Comparison of ENCODE assay signal across 25 mouse cellular contexts in the genomic region with DNA sequence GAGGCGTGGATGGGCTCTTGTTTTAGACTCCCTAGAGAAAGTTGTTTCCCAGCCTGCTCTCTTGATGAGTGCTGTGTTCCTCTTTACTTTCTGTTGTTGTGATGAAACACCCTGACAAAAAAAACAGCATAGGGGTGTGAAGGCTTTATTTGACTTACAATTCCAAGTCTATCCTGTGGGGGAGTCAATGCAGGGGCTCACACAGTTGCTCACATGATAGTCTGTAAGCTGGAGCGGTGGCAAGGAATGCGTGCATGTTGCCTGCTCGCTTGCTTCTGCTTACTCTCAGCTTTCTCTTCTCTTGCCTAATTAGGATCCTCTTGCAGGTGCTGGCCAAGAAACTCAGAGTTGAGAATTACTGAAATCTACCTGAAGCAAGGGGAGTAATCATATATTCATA.
DNase-seq lines count a peak whose midpoint lies in the region; ATAC-seq and TF ChIP-seq lines count a peak whose summit lies in the region.
"Had no signal": no experiment of that assay in that cellular context is flagged by ENCODE, and none has a peak within 500 bp of the region (broad histone marks: within the 10 kb centered on the region; RNA-seq: fewer than 3 reads in every experiment).

No protein-coding gene starts in this region.

- no peaks in the 10 kb centered on the region for H3K27me3 ChIP-seq in liver, embryonic 14.5 days (ENCODE audit: control insufficient read depth, insufficient read depth, low read length)
- H3K27me3 ChIP-seq in liver, embryonic 11.5 days (replicated peaks; ENCODE audit: control insufficient read depth, insufficient read depth, low read length): no peaks in the 10 kb centered on the region
- no peaks in the 10 kb centered on the region for H3K27me3 ChIP-seq in ES-Bruce4 (ENCODE audit: control insufficient read depth, insufficient read depth, low read length, poor library complexity, severe bottlenecking)
- H3K27me3 ChIP-seq: hindbrain, embryonic 13.5 days; midbrain, embryonic 13.5 days; neural tube, embryonic 12.5 days had no signal

- H3K27ac ChIP-seq in liver, embryonic 14.5 days: no peak overlapping the region
- no peak overlapping the region for H3K27ac ChIP-seq in liver, embryonic 11.5 days (ENCODE audit: low read depth, low read length)
- H3K27ac ChIP-seq in ES-Bruce4 (ENCODE audit: insufficient read depth, low read length): peak overlapping the region; percentile 12; the same call in 1 of the 2 replicates
- peak overlapping the region; percentile 85 for H3K27ac ChIP-seq in bone marrow, adult 2 months (ENCODE audit: control insufficient read depth, insufficient read depth, low read depth, low read length, poor library complexity)
- H3K27ac ChIP-seq: forebrain, embryonic 10.5 days; hindbrain, embryonic 13.5 days; midbrain, embryonic 13.5 days; neural tube, embryonic 12.5 days had no signal

- no peak for TF ChIP-seq CTCF in liver, embryonic 14.5 days (IDR thresholded peaks at IDR 0.05; ENCODE audit: low read depth)
- TF ChIP-seq CTCF in ES-Bruce4 (IDR thresholded peaks at IDR 0.05; ENCODE audit: low read depth, low read length): no peak
- no peak for TF ChIP-seq CTCF in bone marrow, adult 2 months (IDR thresholded peaks at IDR 0.05; ENCODE audit: control insufficient read depth, insufficient read depth, low read length)

- no peak overlapping the region for H3K4me2 ChIP-seq in liver, embryonic 14.5 days (ENCODE audit: low read depth)
- no peak overlapping the region for H3K4me2 ChIP-seq in liver, embryonic 11.5 days
- H3K4me2 ChIP-seq: hindbrain, embryonic 13.5 days; midbrain, embryonic 13.5 days; neural tube, embryonic 12.5 days had no signal

- 0 out of 2 replicates have a peak, but pooled peaks have one; percentile 5 for TF ChIP-seq EP300 in liver, embryonic 14.5 days (IDR thresholded peaks at IDR 0.05; ENCODE audit: low read depth)
- TF ChIP-seq EP300 in ES-Bruce4 (IDR thresholded peaks at IDR 0.05; ENCODE audit: insufficient read depth, low read depth, low read length): no peak

- DNase-seq in liver, embryonic 14.5 days (ENCODE audit: low read depth in 3 of 3, low spot score in 3 of 3): no peak
- DNase-seq in liver, embryonic 11.5 days (ENCODE audit: low spot score): no peak
- no peak for DNase-seq in adrenal gland, postnatal 25 days
- no peak for DNase-seq in layer of hippocampus, adult 9-11 months
- DNase-seq: adrenal gland, postnatal 14 days; cerebellum, adult 11 months; cerebellum, adult 9-11 months; gastrocnemius, postnatal 36 days; kidney, adult 2 months; kidney, postnatal 10 days; layer of hippocampus, postnatal 36 days; retina, postnatal 1 day; right cerebral cortex, postnatal 25 days; spleen, adult 18-20 months; thymus, postnatal 14 days had no signal

- H3K9me3 ChIP-seq in liver, embryonic 14.5 days (ENCODE audit: control insufficient read depth, low read length): no peaks in the 10 kb centered on the region
- no peaks in the 10 kb centered on the region for H3K9me3 ChIP-seq in liver, embryonic 11.5 days (ENCODE audit: control insufficient read depth, low read length)
- no peaks in the 10 kb centered on the region for H3K9me3 ChIP-seq in ES-Bruce4 (replicated peaks; ENCODE audit: control insufficient read depth, insufficient read depth, low read length, poor library complexity, severe bottlenecking)
- H3K9me3 ChIP-seq: forebrain, embryonic 10.5 days; hindbrain, embryonic 13.5 days; midbrain, embryonic 13.5 days; neural tube, embryonic 12.5 days had no signal

- H3K9ac ChIP-seq in liver, embryonic 14.5 days (replicated peaks): no peak overlapping the region
- H3K9ac ChIP-seq in liver, embryonic 11.5 days (ENCODE audit: low read depth, low read length): no peak overlapping the region
- no peak overlapping the region for H3K9ac ChIP-seq in ES-Bruce4 (ENCODE audit: low read depth, poor library complexity, severe bottlenecking)
- H3K9ac ChIP-seq: hindbrain, embryonic 13.5 days; midbrain, embryonic 13.5 days; neural tube, embryonic 12.5 days had no signal

- no peak for TF ChIP-seq POLR2A in ES-Bruce4 (IDR thresholded peaks at IDR 0.05; ENCODE audit: insufficient read depth, low read length)
- no peak for TF ChIP-seq POLR2A in bone marrow, adult 2 months (IDR thresholded peaks at IDR 0.05; ENCODE audit: borderline replicate concordance, control insufficient read depth, low read depth, low read length)

- no peak overlapping the region for H3K4me3 ChIP-seq in liver, embryonic 14.5 days (ENCODE audit: insufficient read depth in 1 of 2, low read depth in 2 of 2, low read length in 2 of 2)
- H3K4me3 ChIP-seq in liver, embryonic 11.5 days (ENCODE audit: low read depth, low read length): no peak overlapping the region
- no peak overlapping the region for H3K4me3 ChIP-seq in ES-Bruce4 (ENCODE audit: low read depth, low read length)
- H3K4me3 ChIP-seq in bone marrow, adult 2 months (replicated peaks; ENCODE audit: control insufficient read depth, low read depth, low read length): no peak overlapping the region
- H3K4me3 ChIP-seq: forebrain, embryonic 10.5 days; hindbrain, embryonic 13.5 days; midbrain, embryonic 13.5 days; neural tube, embryonic 12.5 days had no signal

- no peak for ATAC-seq in liver, embryonic 14.5 days (ENCODE audit: insufficient read depth)
- no peak for ATAC-seq in liver, embryonic 11.5 days (replicated peaks; ENCODE audit: low FRiP score)
- peak; percentile 48 for ATAC-seq in megakaryocyte progenitor cell, adult 5-6 weeks (replicated peaks; ENCODE audit: poor library complexity)
- ATAC-seq: forebrain, embryonic 16.5 days; inflammation-experienced regulatory T-cells, adult 6 months; lung, postnatal 0 days; midbrain, embryonic 13.5 days had no signal

- 76% methylated on average over 4 of the region's 4 CpGs for WGBS in liver, embryonic 14.5 days (ENCODE audit: insufficient replicate concordance)
- WGBS in liver, embryonic 11.5 days: 89% methylated on average over 4 of the region's 4 CpGs
- WGBS in bone marrow, adult 2 months: 51% methylated on average over 4 of the region's 4 CpGs

- H3K36me3 ChIP-seq in liver, embryonic 14.5 days (replicated peaks; ENCODE audit: control insufficient read depth, insufficient read depth, low read depth): no peaks in the 10 kb centered on the region
- H3K36me3 ChIP-seq in liver, embryonic 11.5 days (ENCODE audit: control insufficient read depth, insufficient read depth, low read length): no peaks in the 10 kb centered on the region
- H3K36me3 ChIP-seq in ES-Bruce4 (ENCODE audit: control insufficient read depth, insufficient read depth, low read length, poor library complexity, severe bottlenecking): no peaks in the 10 kb centered on the region
- H3K36me3 ChIP-seq: forebrain, embryonic 10.5 days; hindbrain, embryonic 13.5 days; midbrain, embryonic 13.5 days; neural tube, embryonic 12.5 days had no signal

- peaks cover 0 to 3% of the 10 kb centered on the region in 2 experiments; a peak in 1 of 4 replicates for H3K4me1 ChIP-seq in liver, embryonic 14.5 days (replicated peaks; ENCODE audit: control insufficient read depth in 2 of 2, insufficient read depth in 2 of 2, low read length in 1 of 2)
- H3K4me1 ChIP-seq in liver, embryonic 11.5 days (replicated peaks; ENCODE audit: control insufficient read depth, insufficient read depth, low read length): no peaks in the 10 kb centered on the region; the same call in 1 of the 2 replicates
- H3K4me1 ChIP-seq in ES-Bruce4 (ENCODE audit: control insufficient read depth, insufficient read depth, low read length): peaks cover 3% of the 10 kb centered on the region
- H3K4me1 ChIP-seq in bone marrow, adult 2 months (ENCODE audit: control insufficient read depth, insufficient read depth, low read length): peaks cover 5% of the 10 kb centered on the region
- H3K4me1 ChIP-seq: neural tube, embryonic 12.5 days had no signal

Comparison
In these comparisons a context has a peak if more than half of its experiments do, and no peak if none do; other contexts are left out.
1. H3K27ac ChIP-seq: peak in ES-Bruce4 (single experiment) and bone marrow, adult 2 months (single experiment); none in liver, embryonic 14.5 days (single experiment) and liver, embryonic 11.5 days (single experiment).